Mouse (Mus musculus) adrenal gland, adult 8-10 months (tissue): ENCODE data around the gene Egfem1. TPM values are rescaled to one million over a fixed set of nuclear protein-coding genes. Genes with fewer than 3 reads are reported as not detected.

Experiments used
- DNase-seq: peaks from one replicate; pipeline ENCODE4 v3.0.0; 2022
- total RNA-seq, 4 experiments: library from RNA; stranded (reverse); gene quantifications; 2 replicates each; pipeline ENCODE4 v1.2.4; 2022

Gene Egfem1
- total RNA-seq, 4 experiments from 2014 or later, result 0.18 to 0.21 TPM; not detected in 2

DNA sequence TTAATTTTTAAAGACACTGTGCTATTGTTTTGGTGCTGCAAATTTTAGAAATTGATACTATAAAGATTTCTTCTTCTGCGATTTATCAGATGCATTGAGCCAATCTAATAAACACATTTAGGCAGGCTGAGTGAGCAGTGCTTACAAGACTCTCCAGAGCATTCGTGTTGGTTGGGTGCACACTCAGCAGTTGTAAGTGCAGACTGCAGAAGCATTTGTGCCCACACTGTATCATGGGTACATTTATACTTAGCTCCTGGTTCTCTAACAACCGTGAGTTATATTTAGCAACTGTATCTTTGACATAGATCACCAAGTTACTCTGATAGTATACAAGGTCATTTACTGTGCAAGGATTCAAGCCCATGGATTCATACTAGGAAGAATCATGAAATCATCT, 264.0 kb downstream of the Egfem1 start:
- DNase-seq, result no peak

GRCm38 (mm10) chr3:29366907-29367306, 285.1 kb downstream of the Egfem1 start:
- DNase-seq, result no peak

DNA sequence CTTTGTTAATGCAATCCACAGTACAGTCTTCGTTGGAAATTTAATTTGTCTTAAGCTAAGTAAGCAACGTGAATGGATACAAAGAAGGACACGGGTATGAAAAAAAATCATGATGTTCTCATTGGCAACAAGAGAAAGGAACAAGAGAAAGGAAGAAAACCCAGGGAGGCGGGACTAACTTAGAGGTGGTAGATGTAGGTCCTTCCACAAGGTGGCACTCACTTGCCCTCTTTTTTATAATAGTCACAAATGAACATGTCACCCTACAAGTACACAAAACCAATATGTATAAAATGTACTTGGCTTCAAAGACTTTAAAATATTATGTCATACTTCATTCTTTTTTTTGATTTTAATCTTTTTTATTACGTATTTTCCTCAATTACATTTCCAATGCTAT, 288.7 kb downstream of the Egfem1 start:
- DNase-seq, result peak; percentile 7

DNA sequence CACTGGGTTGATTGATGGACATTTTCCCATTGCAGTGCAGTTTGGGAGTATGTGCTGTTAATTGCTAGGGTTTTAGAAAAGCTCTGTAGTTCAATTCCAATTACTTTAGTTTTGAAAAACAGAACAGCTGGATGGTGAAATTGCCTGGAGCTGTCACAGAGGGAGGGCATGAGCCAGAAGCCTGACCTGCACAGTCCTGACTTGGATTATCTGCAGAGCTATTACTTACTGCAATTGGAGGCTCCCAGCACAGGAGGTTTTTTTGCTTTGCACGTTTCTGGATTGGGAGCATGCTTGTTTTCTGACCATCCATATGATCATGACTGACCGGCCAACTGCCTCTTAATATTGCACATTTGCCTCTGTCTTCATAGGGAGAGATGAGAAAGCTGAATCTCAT, 299.4 kb downstream of the Egfem1 start:
- DNase-seq, result no peak

- no peak for DNase-seq
These were observed 317.2 kb downstream of the Egfem1 start for GRCm38 (mm10) chr3:29399064-29399463.

DNA sequence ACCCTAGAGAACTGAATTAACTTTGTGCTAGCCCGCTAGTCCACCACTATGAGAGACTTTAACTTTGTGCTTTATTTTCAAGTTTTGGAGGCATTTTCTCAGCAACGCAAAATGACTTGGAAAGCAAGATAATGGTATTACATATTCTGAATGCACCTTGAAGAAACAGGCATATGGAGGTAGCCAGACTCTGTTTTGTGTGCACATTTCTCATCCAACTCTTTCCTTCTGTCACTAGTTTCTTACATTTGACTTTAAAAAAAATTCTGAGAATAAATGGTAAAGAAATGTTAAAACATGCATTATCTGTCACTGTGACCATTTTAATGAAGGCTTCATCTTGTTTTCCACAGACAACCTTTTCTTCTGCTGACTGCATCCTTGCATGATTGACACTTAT, 339.8 kb downstream of the Egfem1 start:
- DNase-seq, result no peak

DNA sequence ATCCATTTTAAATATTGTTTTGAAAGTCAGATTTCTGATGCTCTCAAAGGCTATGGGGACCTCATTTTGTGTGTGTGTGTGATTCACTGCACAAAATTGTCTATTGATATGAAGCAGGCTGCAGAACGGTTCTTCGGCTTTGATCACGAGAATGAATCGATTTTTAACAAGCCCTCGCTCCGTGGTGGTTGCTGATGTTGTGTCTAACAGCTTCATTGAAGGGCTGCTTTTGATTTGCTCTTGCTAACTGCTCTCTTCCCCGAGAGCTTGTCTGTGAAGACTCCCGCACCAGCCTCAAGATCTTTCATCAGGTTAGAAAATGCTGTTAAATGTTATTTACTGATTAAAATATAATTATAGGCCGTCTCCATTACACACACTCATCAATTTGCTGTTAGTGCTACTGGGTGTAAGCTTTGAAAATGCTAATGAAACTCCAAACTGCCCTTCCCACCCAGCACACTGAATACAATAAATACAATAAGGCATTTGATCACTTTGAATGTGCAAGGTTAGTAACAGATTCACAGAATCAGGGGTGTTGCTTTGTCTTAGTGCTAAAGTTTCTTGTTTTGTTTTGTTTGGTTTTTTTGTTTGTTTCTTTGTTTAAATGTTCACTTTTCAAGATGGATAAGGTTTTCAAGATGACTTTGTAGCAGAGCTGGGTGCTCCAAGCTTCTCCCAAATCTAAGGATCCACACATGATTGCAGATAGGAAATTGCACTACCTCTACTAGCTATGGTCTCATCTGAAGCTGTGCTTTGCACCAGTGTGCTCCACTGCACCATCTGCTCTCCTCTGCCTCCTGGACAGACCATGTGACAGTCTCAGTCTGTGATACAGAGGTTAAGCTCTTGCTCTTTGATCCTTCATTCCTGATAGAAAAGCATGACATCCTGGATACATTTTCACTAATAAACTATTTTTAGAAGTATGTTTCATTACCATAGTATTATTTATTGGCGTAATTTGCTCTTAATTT, 350.6 kb downstream of the Egfem1 start:
- DNase-seq, result no peak

GRCm38 (mm10) chr3:29443024-29443423, 361.2 kb downstream of the Egfem1 start:
- DNase-seq, result no peak

DNA sequence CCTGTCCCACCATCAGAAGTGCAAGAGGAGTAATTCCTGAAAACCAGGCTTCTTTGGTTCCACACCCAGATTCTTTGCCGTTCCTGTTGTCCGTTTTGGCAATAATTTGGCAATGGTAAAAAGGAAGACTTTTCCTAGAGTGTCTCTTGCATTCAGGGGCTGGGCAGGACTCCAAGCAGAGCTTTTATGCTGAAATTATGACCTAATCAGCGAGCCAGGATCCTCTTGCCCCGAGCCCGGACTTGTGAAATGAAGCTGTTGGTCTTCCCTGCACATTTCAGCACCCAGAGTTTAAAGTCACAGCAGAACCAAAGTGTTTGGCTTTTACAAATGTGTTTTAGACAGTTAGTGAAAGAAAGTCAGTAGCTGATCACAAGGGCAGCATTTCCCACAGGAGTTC, 362.8 kb downstream of the Egfem1 start:
- peak; percentile 40 for DNase-seq

- DNase-seq, result no peak
These were observed 364.3 kb downstream of the Egfem1 start for GRCm38 (mm10) chr3:29446081-29446480.

DNA sequence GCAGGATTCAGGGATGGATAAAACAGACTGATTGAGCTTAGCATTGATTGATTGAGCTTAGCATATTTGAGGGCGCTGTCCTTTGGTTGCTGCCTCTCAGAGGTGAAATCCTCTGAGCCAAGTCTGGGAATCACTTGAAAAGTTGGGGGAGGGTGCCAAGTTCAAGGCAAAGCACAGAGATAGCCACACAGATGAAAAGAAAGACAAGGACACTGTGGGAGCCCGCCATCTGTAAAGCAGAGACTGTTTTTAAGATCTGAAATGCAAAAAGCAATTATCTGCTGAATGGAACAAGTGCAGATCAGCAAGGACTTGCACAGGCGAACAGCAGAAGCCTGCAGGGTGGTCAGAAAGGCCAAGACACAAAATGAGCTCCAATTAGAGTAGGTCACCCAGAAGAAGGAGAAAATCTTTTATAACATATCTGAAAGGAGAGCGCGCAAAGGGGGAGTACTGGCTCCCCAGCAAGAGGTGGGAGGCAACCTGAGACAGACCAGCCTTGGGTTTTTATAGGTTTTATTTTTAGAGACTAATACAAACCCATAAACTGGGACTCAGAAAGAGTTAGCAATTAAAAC, 367.1 kb downstream of the Egfem1 start:
- DNase-seq, result peak; percentile 57

GRCm38 (mm10) chr3:29498211-29498610, 416.4 kb downstream of the Egfem1 start:
- DNase-seq, result no peak

DNA sequence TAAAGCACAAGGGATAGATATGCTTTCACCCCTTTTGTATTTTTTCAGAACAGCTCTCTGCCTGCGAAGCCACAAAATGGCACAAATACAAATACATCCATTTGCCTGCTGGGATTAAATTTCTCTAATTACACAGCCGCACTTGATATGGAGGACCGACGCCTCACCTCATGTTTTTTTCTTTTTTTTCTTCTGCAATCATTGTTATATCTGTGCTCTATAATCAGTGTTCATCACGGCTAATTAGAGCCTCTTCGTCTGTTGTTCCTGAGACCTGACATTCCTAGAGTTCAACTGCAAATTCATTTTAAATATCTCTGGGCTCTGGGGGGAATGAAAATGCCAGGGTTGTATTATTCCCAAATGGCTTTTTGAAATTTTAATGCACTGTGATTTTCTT, 417.4 kb downstream of the Egfem1 start:
- DNase-seq, result no peak

GRCm38 (mm10) chr3:29525298-29525962, 443.6 kb downstream of the Egfem1 start:
- no peak for DNase-seq

GRCm38 (mm10) chr3:29525963-29526301, 444.1 kb downstream of the Egfem1 start:
- DNase-seq, result no peak

DNA sequence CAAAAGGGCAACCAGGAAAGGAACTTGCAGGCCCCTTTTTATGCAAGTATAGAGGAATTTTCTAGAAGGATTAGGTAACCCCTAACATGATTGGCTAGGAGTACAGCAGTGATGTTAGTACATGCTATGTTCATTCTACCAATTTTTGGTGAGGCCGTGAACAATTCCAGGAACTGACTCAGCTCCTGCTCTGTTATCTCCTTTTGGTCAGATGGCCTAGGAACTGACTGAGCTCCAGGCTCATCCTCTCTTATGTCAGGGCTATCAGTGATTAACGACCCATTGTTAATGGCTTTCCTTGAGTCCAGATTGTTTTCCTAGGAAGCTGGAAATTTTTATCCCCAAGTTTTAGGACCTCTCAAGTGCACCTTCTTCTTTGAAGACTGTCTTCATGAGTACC, 457.4 kb downstream of the Egfem1 start:
- peak; percentile 19 for DNase-seq

DNA sequence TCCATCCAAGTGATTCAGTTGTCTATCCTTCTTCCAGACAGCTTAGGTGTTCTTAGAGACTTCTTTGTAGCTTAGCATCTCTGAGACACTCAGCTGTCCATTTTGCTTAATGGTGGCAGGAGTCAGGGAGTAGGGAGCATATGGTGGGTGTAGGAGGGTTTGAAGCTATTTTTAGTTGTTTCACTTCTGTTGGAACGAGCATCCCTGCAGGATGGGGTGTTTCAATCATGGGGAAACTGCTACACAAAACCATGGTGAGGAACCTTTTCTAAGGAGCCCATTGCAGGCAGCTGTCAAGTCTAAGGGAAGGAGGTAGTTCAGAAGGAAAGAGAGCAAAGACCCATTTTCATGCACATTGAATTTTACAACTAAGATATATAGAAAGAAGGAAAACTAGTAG, 458.1 kb downstream of the Egfem1 start:
- no peak for DNase-seq

GRCm38 (mm10) chr3:29541477-29542079, 459.8 kb downstream of the Egfem1 start:
- DNase-seq, result no peak

DNA sequence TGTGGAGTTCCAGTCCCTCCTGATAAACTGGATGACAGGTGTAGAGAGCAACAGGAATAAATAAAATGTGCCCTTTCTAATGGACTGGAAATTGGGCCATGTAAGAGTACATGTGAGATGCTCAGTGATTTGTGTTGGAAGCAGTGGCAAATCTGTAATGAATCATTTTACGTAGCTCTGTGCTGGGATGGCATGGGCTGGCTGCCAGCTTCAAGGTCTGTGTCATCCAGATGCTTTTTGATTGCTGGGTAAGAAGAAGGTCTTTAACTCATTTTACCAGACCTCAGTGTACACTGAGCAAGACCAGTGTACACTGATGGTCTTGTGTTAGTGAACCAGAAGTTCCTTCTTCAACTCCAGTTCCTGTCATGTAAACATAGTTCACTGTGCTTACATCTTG, 462.2 kb downstream of the Egfem1 start:
- peak; percentile 30 for DNase-seq

DNA sequence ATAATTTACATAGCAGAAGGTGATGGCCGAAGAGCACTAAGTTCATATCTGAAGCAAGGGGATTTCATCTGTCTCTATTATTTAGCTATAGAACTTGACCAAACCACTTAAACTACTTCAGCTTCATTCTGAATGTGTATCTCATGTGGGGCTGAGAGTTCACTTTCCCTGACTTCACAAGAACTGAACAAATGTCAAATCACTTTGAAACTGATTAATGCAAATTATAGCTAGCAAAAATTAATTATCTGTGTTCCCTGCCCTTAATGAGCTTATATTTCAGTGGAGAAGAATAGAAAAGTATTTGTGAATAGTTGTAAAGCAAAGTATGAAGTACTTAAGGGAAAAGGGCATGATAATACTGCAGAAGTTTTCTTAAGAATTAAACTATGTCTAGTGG, 481.3 kb downstream of the Egfem1 start:
- no peak for DNase-seq

DNA sequence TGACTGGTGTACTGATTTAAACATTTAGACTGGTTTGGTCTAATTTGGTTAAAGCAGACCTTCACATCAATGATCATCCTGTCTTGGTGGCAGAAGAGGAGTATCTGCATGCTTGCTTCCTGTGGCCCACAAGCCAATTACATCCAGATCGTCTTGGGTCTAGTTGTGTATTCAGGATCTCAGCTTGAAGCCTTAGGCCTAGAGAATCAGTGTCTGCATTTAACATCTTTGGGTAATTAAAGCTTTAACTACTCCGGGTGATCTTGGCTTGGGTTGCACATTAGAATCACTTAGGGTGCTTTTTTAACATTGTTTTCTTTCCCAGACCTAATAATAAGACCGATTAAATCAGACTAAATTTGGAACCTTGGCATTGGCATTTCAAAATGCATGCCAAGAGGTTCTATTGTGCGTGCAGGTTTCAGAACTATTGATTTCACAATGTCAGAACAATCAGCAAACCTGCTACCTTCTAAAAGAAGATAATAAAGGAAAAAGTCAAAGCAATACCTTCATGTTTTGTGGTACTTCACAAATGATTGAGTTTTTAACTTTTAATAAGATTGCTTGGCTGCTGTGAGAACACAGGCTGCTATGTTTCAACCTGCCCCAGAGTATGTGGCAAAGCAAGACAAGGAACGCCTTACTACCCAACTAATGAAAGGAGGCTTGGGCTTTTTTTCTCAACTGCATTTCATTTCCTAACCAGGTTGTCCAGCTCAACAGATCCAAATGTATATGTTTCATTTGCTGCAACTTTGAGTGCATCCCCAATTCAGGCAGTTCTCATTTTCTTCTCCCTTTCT, 496.4 kb downstream of the Egfem1 start:
- no peak for DNase-seq

- DNase-seq, result no peak
These were observed 500.9 kb downstream of the Egfem1 start for GRCm38 (mm10) chr3:29582749-29583148.
